Mouse (Mus musculus) forebrain, embryonic 15.5 days (tissue): ENCODE data around the gene Thoc7. TPM values are rescaled to one million over a fixed set of nuclear protein-coding genes. Genes with fewer than 3 reads are reported as not detected.

Source experiments
- ATAC-seq: fragments of 200-750 bp; cut with Nextera tagmentation; replicated peaks from 2 replicates; pipeline ENCODE4 v1.8.0; 2017; ENCODE audit warnings: mild to moderate bottlenecking, moderate TSS enrichment, moderate library complexity
- H3K27ac ChIP-seq: fragments of 300-500 bp; sonication (generic); replicated peaks from 2 replicates; pipeline ENCODE4 v1.5.1; 2015; ENCODE audit warnings: mild to moderate bottlenecking, inconsistent platforms
- H3K27me3 ChIP-seq: fragments of 300-500 bp; sonication (generic); 2 replicates; pipeline ENCODE4 v1.6.1; 2015; ENCODE audit warnings: inconsistent platforms
- H3K36me3 ChIP-seq: fragments of 300-500 bp; sonication (generic); 2 replicates; pipeline ENCODE4 v1.6.1; 2015; ENCODE audit warnings: mild to moderate bottlenecking, inconsistent platforms
- H3K4me1 ChIP-seq: fragments of 300-500 bp; sonication (generic); 2 replicates; pipeline ENCODE4 v1.6.1; 2015; ENCODE audit warnings: inconsistent platforms
- H3K4me2 ChIP-seq: fragments of 300-500 bp; sonication (generic); replicated peaks from 2 replicates; pipeline ENCODE4 v1.6.1; 2015; ENCODE audit warnings: mild to moderate bottlenecking, inconsistent platforms
- H3K4me3 ChIP-seq: fragments of 300-500 bp; sonication (generic); 2 replicates; pipeline ENCODE4 v1.5.1; 2015; ENCODE audit warnings: mild to moderate bottlenecking, inconsistent platforms
- H3K9ac ChIP-seq: fragments of 300-500 bp; sonication (generic); replicated peaks from 2 replicates; pipeline ENCODE4 v1.6.1; 2015; ENCODE audit warnings: mild to moderate bottlenecking, inconsistent platforms
- H3K9me3 ChIP-seq: fragments of 300-500 bp; sonication (generic); 2 replicates; pipeline ENCODE4 v1.6.1; 2016; ENCODE audit warnings: inconsistent platforms
- WGBS: fragments of 180-500 bp; shearing (Covaris S2); methylation state at CpG from one replicate; pipeline ENCODE4 v1.1.7; 2015; ENCODE audit warnings: mixed read lengths; 5-methylcytosine and 5-hydroxymethylcytosine counted together
- polyA plus RNA-seq: library from polyadenylated mRNA; unstranded; fragments of >200 nt; fragmentation: Nextera tagmentation; extraction: Ambion mirVana; gene quantifications from 2 replicates; pipeline ENCODE4 v1.2.1, GENCODE M21; 2015

Thoc7 gene
- 168 and 169 TPM in 2 replicates for polyA plus RNA-seq

DNA sequence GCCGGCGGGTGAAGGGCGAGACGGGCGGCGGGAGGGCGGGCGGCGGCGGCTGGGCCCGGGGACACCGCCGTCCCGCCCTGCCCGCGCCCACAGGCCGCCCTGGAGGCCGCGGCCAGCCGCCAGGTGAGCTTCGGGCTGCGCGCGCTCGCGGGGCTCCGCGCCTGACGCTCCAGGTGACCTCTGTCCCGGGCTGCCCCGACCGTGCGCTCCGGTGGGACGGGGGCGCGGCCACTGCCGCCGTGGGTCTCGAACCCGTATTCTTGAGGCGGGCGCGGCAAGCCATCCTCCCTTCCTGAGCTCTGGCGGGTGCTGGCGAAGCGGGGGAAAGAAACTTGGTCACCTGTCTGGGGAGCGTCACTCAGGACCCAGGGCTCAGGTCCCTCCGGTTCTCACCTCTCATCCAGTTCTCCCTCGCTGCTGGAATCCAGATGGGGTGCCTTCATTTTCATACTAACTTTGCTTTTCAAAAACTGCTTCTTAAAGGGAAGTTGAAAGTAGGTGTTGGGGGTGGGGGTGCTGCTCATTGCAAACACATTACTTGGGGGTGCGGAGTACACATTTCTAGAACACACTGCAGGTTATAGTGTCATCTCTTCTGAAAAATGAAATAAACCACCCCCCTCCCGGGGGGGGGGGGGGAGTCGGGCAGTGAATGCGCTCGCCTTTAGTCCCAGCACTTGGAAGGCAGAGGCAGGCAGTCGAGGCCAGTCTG is at the start of gene Thoc7, which contains the start of gene Atxn7:
TSS of gene Thoc7 (minus strand) at position 452 of the 712 bp plus-strand sequence.
TSS of gene Atxn7 (plus strand) at position 40 of the 712 bp plus-strand sequence.
- peak; percentile 81 for ATAC-seq
- peak within 1 kb of the TSS; percentile 85 for H3K9ac ChIP-seq

DNA sequence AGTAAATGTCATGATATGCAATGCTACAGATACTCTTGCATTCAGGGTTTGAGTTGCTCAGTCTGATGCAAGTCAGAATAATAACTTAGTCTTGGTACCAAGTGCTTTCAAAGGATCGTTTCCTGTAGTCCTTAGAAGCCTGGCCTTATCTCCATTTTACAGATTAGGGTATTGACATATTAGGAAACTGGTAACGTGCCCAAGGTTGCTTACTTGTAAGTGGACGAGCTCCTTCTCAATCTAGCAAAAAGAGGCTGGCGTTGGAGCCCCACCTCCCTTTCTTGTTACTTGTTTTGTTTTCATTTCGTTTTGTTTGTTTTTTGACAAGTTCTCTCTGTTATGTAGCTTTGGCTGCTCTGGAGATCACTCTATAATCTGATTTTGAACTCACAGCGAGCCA is 48.1 kb upstream of the Thoc7 start:
- no peak overlapping the region for H3K9ac ChIP-seq
- H3K4me3 ChIP-seq: no peak overlapping the region
- H3K4me1 ChIP-seq: peaks cover 21% of the 10 kb centered on the region
- H3K27me3 ChIP-seq: no peaks in the 10 kb centered on the region
- no peaks in the 10 kb centered on the region for H3K36me3 ChIP-seq
- 75% methylated on average over 6 of the region's 6 CpGs for WGBS
- no peak overlapping the region for H3K4me2 ChIP-seq
- H3K27ac ChIP-seq: no peak overlapping the region
- no peaks in the 10 kb centered on the region for H3K9me3 ChIP-seq
- ATAC-seq: no peak

More for the DNA sequence above, at the start of gene Thoc7, which contains the start of gene Atxn7:
- 2% methylated on average over 46 of the region's 56 CpGs for WGBS
- peak within 1 kb of the TSS; percentile 64 for H3K4me2 ChIP-seq
- H3K4me1 ChIP-seq: peaks cover 23% of the 10 kb centered on the region
- H3K9me3 ChIP-seq: no peaks in the 10 kb centered on the region
- H3K36me3 ChIP-seq: no peaks in the 10 kb centered on the region
- no peaks in the 10 kb centered on the region for H3K27me3 ChIP-seq
- peak within 1 kb of the TSS; percentile 86 for H3K27ac ChIP-seq
- peak within 1 kb of the TSS; percentile 67 for H3K4me3 ChIP-seq

DNA sequence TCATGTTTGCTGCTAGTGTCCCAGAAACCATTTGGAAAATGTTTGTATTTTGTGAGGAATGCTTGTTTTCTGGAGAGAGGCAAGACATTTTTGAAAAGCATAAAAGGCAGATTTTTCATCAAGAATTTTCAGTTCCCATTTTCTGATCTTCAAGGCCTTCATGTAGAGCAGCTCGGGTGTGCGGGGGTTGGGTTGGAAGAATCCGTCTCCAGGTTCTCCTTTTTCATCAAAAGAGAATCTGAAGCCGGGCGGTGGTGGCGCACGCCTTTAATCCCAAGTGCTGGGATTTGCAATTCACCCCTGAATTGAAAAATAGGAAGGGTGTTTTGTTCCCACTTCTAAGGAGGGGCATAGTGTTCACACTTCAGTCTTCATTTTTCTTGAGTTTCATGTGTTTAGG is 41.1 kb upstream of the Thoc7 start:
- H3K4me3 ChIP-seq: no peak overlapping the region
- no peaks in the 10 kb centered on the region for H3K36me3 ChIP-seq
- no peak overlapping the region for H3K9ac ChIP-seq
- H3K4me2 ChIP-seq: no peak overlapping the region
- H3K27ac ChIP-seq: no peak overlapping the region
- H3K4me1 ChIP-seq: no peaks in the 10 kb centered on the region
- H3K27me3 ChIP-seq: no peaks in the 10 kb centered on the region
- ATAC-seq: no peak
- no peaks in the 10 kb centered on the region for H3K9me3 ChIP-seq
- 92% methylated on average over 7 of the region's 7 CpGs for WGBS

DNA sequence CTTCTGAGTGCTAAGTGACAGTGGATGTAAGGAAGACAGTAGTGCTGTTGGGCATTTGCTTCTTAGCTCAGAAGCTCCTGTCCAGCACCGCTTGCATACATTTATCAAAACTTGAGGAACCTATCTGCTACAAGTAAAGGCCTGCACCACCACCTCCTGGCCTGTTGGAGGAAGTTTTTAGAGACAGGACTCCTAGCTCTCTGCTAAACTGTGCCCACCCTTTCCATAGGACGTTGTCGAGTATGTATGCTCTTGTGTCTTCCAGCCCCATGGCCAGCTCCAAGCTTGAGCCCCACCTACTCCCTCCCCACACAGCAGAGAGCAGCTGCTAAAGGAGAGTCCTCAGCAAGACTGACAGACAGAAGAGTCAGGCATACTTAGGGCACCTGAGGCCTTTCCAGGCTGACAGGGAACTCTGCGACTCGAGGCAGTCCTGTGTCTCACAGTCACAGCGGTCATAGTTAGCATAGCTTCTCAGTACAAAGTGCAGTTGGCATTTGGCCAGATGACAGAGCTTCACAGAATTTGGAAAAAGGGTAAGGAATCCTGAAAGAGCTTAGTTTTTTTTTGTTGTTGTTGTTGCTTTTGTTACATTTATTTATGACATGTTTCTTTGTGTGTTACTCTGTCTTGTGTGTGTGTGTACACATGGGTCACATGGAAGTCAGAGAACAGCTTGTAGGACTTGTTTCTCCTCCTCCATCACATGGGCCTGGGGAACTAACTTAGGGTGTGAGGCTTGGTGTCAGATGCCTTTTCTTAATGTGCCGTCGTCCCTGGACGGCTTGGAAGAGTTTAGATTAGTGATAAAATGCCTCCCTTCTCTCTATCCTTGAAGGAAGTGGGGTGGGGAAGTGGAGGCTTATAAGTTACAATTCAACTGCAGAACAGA is 33.8 kb upstream of the Thoc7 start:
- no peak overlapping the region for H3K27ac ChIP-seq
- WGBS: 74% methylated on average over 9 of the region's 9 CpGs
- H3K4me3 ChIP-seq: no peak overlapping the region
- H3K4me2 ChIP-seq: no peak overlapping the region
- H3K27me3 ChIP-seq: no peaks in the 10 kb centered on the region
- H3K36me3 ChIP-seq: no peaks in the 10 kb centered on the region
- H3K4me1 ChIP-seq: no peaks in the 10 kb centered on the region
- ATAC-seq: no peak; the same call in 1 of the 2 replicates
- no peak overlapping the region for H3K9ac ChIP-seq
- H3K9me3 ChIP-seq: no peaks in the 10 kb centered on the region

DNA sequence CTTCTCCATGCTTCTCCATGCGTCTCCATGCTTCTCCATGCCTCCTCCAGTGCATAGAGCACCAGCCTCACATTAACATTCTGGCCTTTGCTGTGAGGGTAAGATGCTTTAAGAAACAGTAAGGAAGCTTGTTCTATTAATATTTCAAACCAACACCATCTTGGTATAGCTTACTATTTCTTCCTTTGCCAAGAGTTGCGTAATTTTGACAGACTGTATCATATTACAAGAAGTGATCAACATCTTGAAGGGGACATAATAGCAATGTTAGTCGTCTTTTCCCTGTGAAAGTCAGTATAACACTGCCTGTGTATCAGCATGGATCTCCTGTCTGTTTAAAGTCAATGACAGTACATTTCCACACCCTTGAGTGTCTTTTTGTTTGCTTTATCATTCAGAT is 29.1 kb upstream of the Thoc7 start:
- no peaks in the 10 kb centered on the region for H3K9me3 ChIP-seq
- no peaks in the 10 kb centered on the region for H3K4me1 ChIP-seq
- no peaks in the 10 kb centered on the region for H3K36me3 ChIP-seq
- no peak overlapping the region for H3K4me2 ChIP-seq
- H3K9ac ChIP-seq: no peak overlapping the region
- no peak overlapping the region for H3K27ac ChIP-seq
- WGBS: 87% methylated on average over 3 of the region's 3 CpGs
- H3K4me3 ChIP-seq: no peak overlapping the region
- no peak for ATAC-seq
- H3K27me3 ChIP-seq: no peaks in the 10 kb centered on the region

DNA sequence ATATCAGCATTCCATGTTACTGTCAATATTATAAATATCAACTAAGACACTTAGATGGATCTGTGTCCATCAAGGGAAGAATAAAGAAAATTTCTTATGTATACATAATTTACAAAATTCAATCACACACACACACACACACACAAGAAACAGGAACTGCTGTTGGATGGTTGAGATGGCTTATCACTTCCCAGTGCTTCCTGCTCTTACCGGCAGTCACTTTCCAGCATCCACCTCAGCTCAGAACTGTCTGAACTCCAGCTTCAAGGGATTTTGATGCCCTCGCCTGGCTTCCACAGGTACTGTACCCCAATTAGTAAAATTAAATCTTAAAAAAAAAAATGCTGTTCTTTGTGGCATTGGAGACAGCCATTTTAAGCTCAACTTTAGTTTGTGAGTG is 26.7 kb upstream of the Thoc7 start:
- no peak for ATAC-seq
- H3K9ac ChIP-seq: no peak overlapping the region
- WGBS: 73% methylated on average over 2 of the region's 2 CpGs

DNA sequence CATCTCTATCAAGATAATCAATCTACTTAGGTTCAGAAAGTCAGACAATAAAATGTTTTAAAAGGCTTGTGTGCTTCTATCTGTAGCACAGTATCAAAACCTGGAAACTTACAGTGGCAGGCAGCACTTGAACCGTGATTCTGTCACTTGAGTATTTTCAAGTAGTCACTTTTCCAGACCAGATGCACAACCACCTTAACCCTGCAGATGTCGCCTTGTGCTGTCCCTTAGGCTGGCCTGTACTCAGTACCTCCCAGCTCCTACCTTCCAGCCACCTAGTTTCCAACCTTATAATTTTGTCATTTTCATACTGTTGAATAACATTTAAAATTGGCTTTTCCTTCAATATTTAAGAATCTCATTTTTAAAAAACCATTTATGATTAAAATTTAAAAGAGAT is 20.5 kb upstream of the Thoc7 start:
- no peak for ATAC-seq
- Histone ChIP-seq H3K9ac (no peak overlapping the region), H3K4me1 (no peaks in the 10 kb centered on the region), H3K27me3 (no peaks in the 10 kb centered on the region), H3K4me3 (no peak overlapping the region), H3K36me3 (no peaks in the 10 kb centered on the region), H3K27ac (no peak overlapping the region), H3K9me3 (no peaks in the 10 kb centered on the region), H3K4me2 (no peak overlapping the region)
- WGBS: 63% methylated on average over 2 of the region's 2 CpGs

More for the DNA sequence above, 26.7 kb upstream of the Thoc7 start:
- no peaks in the 10 kb centered on the region for H3K36me3 ChIP-seq
- no peaks in the 10 kb centered on the region for H3K27me3 ChIP-seq
- H3K4me1 ChIP-seq: no peaks in the 10 kb centered on the region
- no peaks in the 10 kb centered on the region for H3K9me3 ChIP-seq
- no peak overlapping the region for H3K27ac ChIP-seq
- no peak overlapping the region for H3K4me3 ChIP-seq
- H3K4me2 ChIP-seq: no peak overlapping the region

DNA sequence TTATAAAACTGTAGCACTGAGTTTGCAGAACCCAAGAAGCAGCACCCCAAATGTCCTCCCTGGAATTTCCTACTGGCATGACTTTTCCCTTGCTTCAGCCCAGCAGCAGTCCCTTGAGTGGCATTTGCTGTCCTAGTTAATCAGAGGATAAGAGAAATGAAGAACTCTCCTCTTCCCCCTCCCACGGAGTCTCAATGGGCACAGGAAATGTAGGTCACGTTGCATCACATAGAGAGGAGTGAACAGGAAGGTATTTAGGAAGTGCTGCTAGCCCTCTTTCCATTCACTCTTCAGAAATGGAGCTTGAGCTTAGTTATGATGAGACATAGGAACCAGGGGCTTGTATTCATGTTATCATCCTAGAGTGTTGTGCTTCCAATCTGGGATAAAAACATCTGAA is 19.6 kb upstream of the Thoc7 start:
- no peak overlapping the region for H3K4me2 ChIP-seq
- H3K27ac ChIP-seq: no peak overlapping the region
- H3K4me3 ChIP-seq: no peak overlapping the region
- H3K27me3 ChIP-seq: no peaks in the 10 kb centered on the region
- ATAC-seq: no peak
- WGBS: 34% methylated on average over 2 of the region's 2 CpGs
- H3K4me1 ChIP-seq: no peaks in the 10 kb centered on the region
- no peaks in the 10 kb centered on the region for H3K9me3 ChIP-seq
- H3K36me3 ChIP-seq: no peaks in the 10 kb centered on the region
- no peak overlapping the region for H3K9ac ChIP-seq

DNA sequence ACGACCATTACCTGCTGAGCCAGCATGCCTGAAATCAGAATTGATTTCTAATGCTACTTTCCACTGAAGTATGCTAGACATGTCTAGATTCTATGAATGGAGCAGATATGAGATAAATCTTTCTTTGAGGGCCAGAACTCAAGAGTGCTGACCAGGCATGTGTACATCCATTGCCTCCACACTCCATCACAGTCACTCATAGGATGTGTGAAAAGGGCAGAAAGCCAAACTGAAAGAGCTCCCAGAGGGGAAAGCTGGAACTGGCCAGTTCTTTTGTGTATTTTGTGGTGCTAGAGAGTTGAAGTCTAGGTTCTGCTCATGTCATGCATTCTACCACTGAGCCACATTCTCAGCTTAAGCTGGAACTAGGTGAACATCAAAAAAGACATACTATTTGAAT is 15.8 kb upstream of the Thoc7 start:
- H3K9ac ChIP-seq: no peak overlapping the region
- H3K4me1 ChIP-seq: no peaks in the 10 kb centered on the region
- no peaks in the 10 kb centered on the region for H3K9me3 ChIP-seq

DNA sequence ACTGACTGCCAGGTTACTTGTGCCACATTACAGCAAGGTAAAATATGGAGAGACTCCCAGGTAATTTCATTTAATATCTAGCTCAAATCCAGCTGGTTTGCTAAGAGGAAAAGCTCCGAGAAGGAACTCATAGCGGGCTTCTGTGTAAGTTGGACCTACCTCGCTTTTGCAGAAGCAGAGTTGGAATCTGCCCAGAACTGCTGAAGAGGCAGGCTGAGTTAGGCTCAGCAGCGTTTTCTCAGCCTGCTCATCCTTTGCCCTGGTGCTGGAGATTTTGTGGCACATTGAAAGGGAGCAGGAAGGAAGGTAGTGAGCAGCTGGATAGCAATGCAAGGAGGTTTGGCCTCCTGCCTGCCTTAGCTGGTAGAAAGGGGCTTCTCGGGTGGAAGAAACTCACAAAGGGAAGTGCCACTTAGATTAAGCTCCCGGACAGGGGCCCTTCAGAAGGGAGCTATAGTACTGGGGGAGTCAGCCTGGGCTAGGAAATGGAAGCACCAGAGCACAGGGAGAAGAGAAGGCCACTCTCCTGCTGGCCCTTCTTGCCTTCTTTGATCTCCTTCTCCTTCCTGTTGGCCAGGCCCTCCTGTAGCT is 10.1 kb upstream of the Thoc7 start:
- 36% methylated on average over 6 of the region's 6 CpGs for WGBS
- H3K27ac ChIP-seq: no peak overlapping the region

More for the DNA sequence above, 15.8 kb upstream of the Thoc7 start:
- no peak for ATAC-seq
- Histone ChIP-seq H3K4me2 (no peak overlapping the region), H3K36me3 (no peaks in the 10 kb centered on the region), H3K4me3 (no peak overlapping the region), H3K27me3 (no peaks in the 10 kb centered on the region), H3K27ac (no peak overlapping the region)
- 74% methylated on average over 1 of the region's 1 CpGs for WGBS

DNA sequence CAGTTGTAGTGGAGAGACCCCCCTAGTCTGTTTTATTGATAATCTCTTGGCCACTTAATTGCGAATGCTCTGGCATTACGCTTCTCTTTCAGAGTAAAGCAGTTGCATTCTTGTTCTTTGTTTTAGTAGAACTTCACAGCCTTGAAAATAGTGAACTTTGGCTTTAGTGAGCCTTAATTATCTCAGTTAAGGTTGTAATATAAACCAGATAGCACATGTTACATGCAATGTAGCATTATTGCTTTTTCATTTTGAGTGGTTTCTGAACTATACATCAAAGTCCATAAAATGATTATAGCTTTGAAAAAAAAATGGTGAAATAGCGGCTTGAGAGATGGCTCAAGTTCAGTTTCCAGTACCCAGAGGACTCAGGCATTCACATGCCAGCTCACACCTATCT is 8.9 kb upstream of the Thoc7 start:
- Histone ChIP-seq H3K27me3 (no peaks in the 10 kb centered on the region), H3K4me2 (no peak overlapping the region), H3K36me3 (no peaks in the 10 kb centered on the region), H3K4me3 (no peak overlapping the region), H3K27ac (no peak overlapping the region), H3K4me1 (peaks cover 5% of the 10 kb centered on the region; the same call in 1 of the 2 replicates), H3K9me3 (no peaks in the 10 kb centered on the region), H3K9ac (no peak overlapping the region)
- WGBS: 62% methylated on average over 3 of the region's 3 CpGs
- no peak for ATAC-seq

More for the DNA sequence above, 10.1 kb upstream of the Thoc7 start:
- Histone ChIP-seq H3K9me3 (no peaks in the 10 kb centered on the region), H3K4me1 (peaks cover 5% of the 10 kb centered on the region; the same call in 1 of the 2 replicates), H3K36me3 (no peaks in the 10 kb centered on the region), H3K9ac (no peak overlapping the region), H3K4me3 (no peak overlapping the region), H3K27me3 (no peaks in the 10 kb centered on the region), H3K4me2 (no peak overlapping the region)
- 0 out of 2 replicates have a peak, but pooled peaks have one; percentile 26 for ATAC-seq

DNA sequence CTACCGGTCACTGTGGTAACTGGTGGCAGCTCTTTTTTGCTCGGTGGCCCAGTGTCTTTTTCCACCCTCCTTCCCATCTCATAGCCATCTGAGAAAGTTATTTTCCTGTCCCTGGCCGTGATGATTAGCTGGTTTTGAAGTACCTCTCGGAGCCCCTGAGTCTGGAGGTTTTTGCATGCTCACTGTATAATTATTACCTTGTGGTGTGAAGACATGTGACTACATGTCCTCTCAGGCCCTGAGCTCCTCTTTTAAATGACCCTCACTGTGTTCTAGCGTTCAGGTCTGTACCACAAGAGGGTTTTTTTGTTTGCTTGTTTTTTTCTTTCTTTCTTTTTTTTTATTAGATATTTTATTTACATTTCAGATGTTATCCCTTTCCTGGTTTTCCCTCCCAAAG is 6.8 kb upstream of the Thoc7 start:
- Histone ChIP-seq H3K36me3 (no peaks in the 10 kb centered on the region), H3K9me3 (no peaks in the 10 kb centered on the region), H3K4me2 (no peak overlapping the region), H3K4me1 (peaks cover 5% of the 10 kb centered on the region; the same call in 1 of the 2 replicates), H3K4me3 (no peak overlapping the region), H3K9ac (no peak overlapping the region), H3K27ac (no peak overlapping the region), H3K27me3 (no peaks in the 10 kb centered on the region)
- no peak for ATAC-seq
- 90% methylated on average over 5 of the region's 5 CpGs for WGBS
